Mouse (Mus musculus) forebrain, embryonic 15.5 days (tissue): Measurements from ENCODE around the gene Tgm1. TPM values are rescaled to one million over a fixed set of nuclear protein-coding genes. Genes with fewer than 3 reads are reported as not detected.

Source experiments
- ATAC-seq: fragments of 200-750 bp; cut with Nextera tagmentation; replicated peaks from 2 replicates; pipeline ENCODE4 v1.8.0; 2017; ENCODE audit warnings: mild to moderate bottlenecking, moderate TSS enrichment, moderate library complexity
- H3K27ac ChIP-seq: fragments of 300-500 bp; sonication (generic); replicated peaks from 2 replicates; pipeline ENCODE4 v1.5.1; 2015; ENCODE audit warnings: mild to moderate bottlenecking, inconsistent platforms
- H3K27me3 ChIP-seq: fragments of 300-500 bp; sonication (generic); 2 replicates; pipeline ENCODE4 v1.6.1; 2015; ENCODE audit warnings: inconsistent platforms
- H3K36me3 ChIP-seq: fragments of 300-500 bp; sonication (generic); 2 replicates; pipeline ENCODE4 v1.6.1; 2015; ENCODE audit warnings: mild to moderate bottlenecking, inconsistent platforms
- H3K4me1 ChIP-seq: fragments of 300-500 bp; sonication (generic); 2 replicates; pipeline ENCODE4 v1.6.1; 2015; ENCODE audit warnings: inconsistent platforms
- H3K4me2 ChIP-seq: fragments of 300-500 bp; sonication (generic); replicated peaks from 2 replicates; pipeline ENCODE4 v1.6.1; 2015; ENCODE audit warnings: mild to moderate bottlenecking, inconsistent platforms
- H3K4me3 ChIP-seq: fragments of 300-500 bp; sonication (generic); 2 replicates; pipeline ENCODE4 v1.5.1; 2015; ENCODE audit warnings: mild to moderate bottlenecking, inconsistent platforms
- H3K9ac ChIP-seq: fragments of 300-500 bp; sonication (generic); replicated peaks from 2 replicates; pipeline ENCODE4 v1.6.1; 2015; ENCODE audit warnings: mild to moderate bottlenecking, inconsistent platforms
- H3K9me3 ChIP-seq: fragments of 300-500 bp; sonication (generic); 2 replicates; pipeline ENCODE4 v1.6.1; 2016; ENCODE audit warnings: inconsistent platforms
- WGBS: fragments of 180-500 bp; shearing (Covaris S2); methylation state at CpG from one replicate; pipeline ENCODE4 v1.1.7; 2015; ENCODE audit warnings: mixed read lengths; 5-methylcytosine and 5-hydroxymethylcytosine counted together
- polyA plus RNA-seq: library from polyadenylated mRNA; unstranded; fragments of >200 nt; fragmentation: Nextera tagmentation; extraction: Ambion mirVana; gene quantifications from 2 replicates; pipeline ENCODE4 v1.2.1, GENCODE M21; 2015

The Tgm1 gene
- polyA plus RNA-seq, 1 experiment from 2014 or later: 0.20 TPM

- Histone ChIP-seq H3K27me3 (no peaks in the 10 kb centered on the region), H3K4me3 (peak within 1 kb of the TSS; percentile 66), H3K4me2 (peak within 1 kb of the TSS; percentile 56), H3K4me1 (peaks cover 10% of the 10 kb centered on the region), H3K9me3 (no peaks in the 10 kb centered on the region), H3K27ac (peak within 1 kb of the TSS; percentile 86), H3K9ac (peak within 1 kb of the TSS; percentile 76), H3K36me3 (peaks cover 32% of the 10 kb centered on the region)
- ATAC-seq: peak; percentile 96
- under 1% methylated on average over 39 of the region's 39 CpGs for whole genome bisulfite sequencing
Observed at GRCm38 (mm10) chr14:55659960-55660573, 53.7 kb downstream of the Tgm1 start, which contains the start of gene Mdp1. Mdp1 (minus strand) TSS chr14:55660508.

DNA sequence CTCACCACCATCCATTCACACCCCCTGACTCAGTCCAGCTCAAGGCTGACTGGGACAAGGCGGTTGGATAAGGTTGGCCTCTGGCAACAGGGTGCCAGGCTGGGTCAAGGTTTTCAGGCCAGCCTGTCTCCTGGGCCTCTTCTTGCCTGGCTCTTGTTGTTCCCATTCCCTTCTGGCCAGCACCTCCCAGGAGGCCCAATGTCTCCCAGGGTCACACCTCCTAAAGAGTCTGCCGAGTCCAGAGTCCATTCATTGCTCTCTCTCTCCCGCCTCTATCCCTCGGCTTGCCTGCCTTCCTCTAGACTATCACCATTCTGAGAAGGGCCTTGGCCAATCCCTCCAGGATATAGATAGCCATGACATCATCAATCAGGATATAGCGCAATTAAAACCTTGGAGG, 55.7 kb downstream of the Tgm1 start:
- Histone ChIP-seq H3K9ac (no peak overlapping the region), H3K4me3 (no peak overlapping the region), H3K27ac (no peak overlapping the region), H3K9me3 (no peaks in the 10 kb centered on the region), H3K27me3 (no peaks in the 10 kb centered on the region), H3K4me2 (no peak overlapping the region), H3K4me1 (peaks cover 10% of the 10 kb centered on the region), H3K36me3 (peaks cover 26% of the 10 kb centered on the region)
- ATAC-seq: no peak
- 95% methylated on average over 5 of the region's 5 CpGs for WGBS

DNA sequence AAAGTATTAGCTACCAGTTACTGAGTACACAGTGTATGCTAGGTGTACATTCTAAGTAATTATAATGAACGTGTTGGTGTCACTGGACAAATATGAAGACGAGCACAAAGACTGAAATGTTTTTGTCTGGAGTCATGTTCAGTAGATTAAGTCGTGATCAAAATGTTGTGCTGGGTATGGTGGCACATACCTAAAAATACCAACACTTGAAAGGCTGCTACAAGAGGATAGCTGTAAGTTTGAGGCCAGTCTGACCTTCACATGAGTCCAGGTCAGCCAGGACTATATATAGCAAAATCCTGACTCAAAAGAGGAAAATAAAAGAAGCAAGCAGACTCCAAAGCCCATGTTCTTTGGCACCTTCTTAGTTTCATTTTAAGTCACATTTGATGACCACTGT, 56.8 kb downstream of the Tgm1 start:
- Histone ChIP-seq H3K27ac (no peak overlapping the region), H3K9me3 (no peaks in the 10 kb centered on the region), H3K27me3 (no peaks in the 10 kb centered on the region), H3K9ac (no peak overlapping the region), H3K36me3 (peaks cover 18% of the 10 kb centered on the region), H3K4me3 (no peak overlapping the region), H3K4me2 (no peak overlapping the region), H3K4me1 (peaks cover 10% of the 10 kb centered on the region)
- ATAC-seq: no peak
- WGBS: 90% methylated on average over 3 of the region's 3 CpGs

GRCm38 (mm10) chr14:55651528-55651927, 62.2 kb downstream of the Tgm1 start:
- ATAC-seq: no peak
- no peaks in the 10 kb centered on the region for H3K27me3 ChIP-seq
- no peaks in the 10 kb centered on the region for H3K9me3 ChIP-seq
- H3K4me1 ChIP-seq: no peaks in the 10 kb centered on the region
- 90% methylated on average over 7 of the region's 7 CpGs for WGBS
- no peak overlapping the region for H3K27ac ChIP-seq
- H3K4me3 ChIP-seq: no peak overlapping the region
- no peak overlapping the region for H3K9ac ChIP-seq
- H3K4me2 ChIP-seq: no peak overlapping the region
- H3K36me3 ChIP-seq: no peaks in the 10 kb centered on the region

Other genes starting within 250 kb of the Tgm1 start
- 49.6 and 60.0 TPM in 2 replicates for gene Dhrs4, start 235.2 kb downstream of the Tgm1 start, polyA plus RNA-seq
- 30.2 and 33.4 TPM in 2 replicates for gene Carmil3, start 223.3 kb downstream of the Tgm1 start, polyA plus RNA-seq
- 9.1 and 10.3 TPM in 2 replicates for gene Cpne6, start 203.5 kb downstream of the Tgm1 start, polyA plus RNA-seq
- gene Nrl, start 188.9 kb downstream of the Tgm1 start, polyA plus RNA-seq: 0.09 and 0.11 TPM in 2 replicates
- 18.2 and 25.1 TPM in 2 replicates for gene Pck2, start 173.7 kb downstream of the Tgm1 start, polyA plus RNA-seq
- gene Dcaf11, start 153.9 kb downstream of the Tgm1 start, polyA plus RNA-seq: 121 and 132 TPM in 2 replicates
- 0.49 and 0.60 TPM in 2 replicates for gene A730061H03Rik, start 153.5 kb downstream of the Tgm1 start, polyA plus RNA-seq
- not detected in 2 replicates for gene Fitm1, start 138.3 kb downstream of the Tgm1 start, polyA plus RNA-seq
- 187 and 189 TPM in 2 replicates for gene Psme1, start 135.8 kb downstream of the Tgm1 start, polyA plus RNA-seq
- 15.0 and 16.0 TPM in 2 replicates for gene Emc9, start 128.6 kb downstream of the Tgm1 start, polyA plus RNA-seq
- gene Psme2, start 122.8 kb downstream of the Tgm1 start, polyA plus RNA-seq: 187 and 211 TPM in 2 replicates
- gene Rnf31, start 122.2 kb downstream of the Tgm1 start, polyA plus RNA-seq: 17.7 TPM in 2 replicates
- gene Irf9, start 110.4 kb downstream of the Tgm1 start, polyA plus RNA-seq: 7.2 and 8.1 TPM in 2 replicates
- gene Rec8, start 95.9 kb downstream of the Tgm1 start, polyA plus RNA-seq: 11.3 and 11.5 TPM in 2 replicates
- gene Ipo4, start 78.0 kb downstream of the Tgm1 start, polyA plus RNA-seq: 82.0 and 82.1 TPM in 2 replicates
- 1.4 and 2.0 TPM in 2 replicates for gene Gm49378, start 76.0 kb downstream of the Tgm1 start, polyA plus RNA-seq
- 61.7 and 67.2 TPM in 2 replicates for gene Tm9sf1, start 70.1 kb downstream of the Tgm1 start, polyA plus RNA-seq
- gene Tssk4, start 63.7 kb downstream of the Tgm1 start, polyA plus RNA-seq: 0.38 and 0.53 TPM in 2 replicates
- 66.0 and 68.5 TPM in 2 replicates for gene Mdp1, start 53.4 kb downstream of the Tgm1 start, polyA plus RNA-seq
- gene Gmpr2, start 42.0 kb downstream of the Tgm1 start, polyA plus RNA-seq: 56.7 and 62.2 TPM in 2 replicates
- gene Nedd8, start 41.8 kb downstream of the Tgm1 start, polyA plus RNA-seq: 563 and 611 TPM in 2 replicates
- gene Tinf2, start 32.1 kb downstream of the Tgm1 start, polyA plus RNA-seq: 32.9 and 36.2 TPM in 2 replicates
- 49.9 and 51.4 TPM in 2 replicates for gene Rabggta, start 8.3 kb upstream of the Tgm1 start, polyA plus RNA-seq
- 77.1 and 82.7 TPM in 2 replicates for gene Dhrs1, start 31.8 kb upstream of the Tgm1 start, polyA plus RNA-seq
- 39.7 and 41.4 TPM in 2 replicates for gene Nop9, start 31.8 kb upstream of the Tgm1 start, polyA plus RNA-seq
- 0.15 and 0.29 TPM in 2 replicates for gene Cideb, start 44.5 kb upstream of the Tgm1 start, polyA plus RNA-seq
- gene Ltb4r2, start 47.5 kb upstream of the Tgm1 start, polyA plus RNA-seq: 0.10 and 0.24 TPM in 2 replicates
- 0.26 TPM in 1 of 2 replicates, not detected in the other for gene Ltb4r1, start 52.0 kb upstream of the Tgm1 start, polyA plus RNA-seq
- gene Adcy4, start 70.2 kb upstream of the Tgm1 start, polyA plus RNA-seq: 2.9 and 4.0 TPM in 2 replicates
- gene Ripk3, start 74.9 kb upstream of the Tgm1 start, polyA plus RNA-seq: 1.1 and 2.3 TPM in 2 replicates
- gene Nfatc4, start 109.2 kb upstream of the Tgm1 start, polyA plus RNA-seq: 10.9 and 13.6 TPM in 2 replicates
- 10.5 and 10.7 TPM in 2 replicates for gene Nynrin, start 140.1 kb upstream of the Tgm1 start, polyA plus RNA-seq
- 0.29 and 0.32 TPM in 2 replicates for gene Cbln3, start 170.5 kb upstream of the Tgm1 start, polyA plus RNA-seq
- gene Khnyn, start 171.0 kb upstream of the Tgm1 start, polyA plus RNA-seq: 10.1 and 10.4 TPM in 2 replicates
- gene Sdr39u1, start 186.4 kb upstream of the Tgm1 start, polyA plus RNA-seq: 106 and 112 TPM in 2 replicates
- gene Cma1, start 230.7 kb upstream of the Tgm1 start, polyA plus RNA-seq: not detected in 2 replicates
- not detected in 2 replicates for gene Cma2, start 237.1 kb upstream of the Tgm1 start, polyA plus RNA-seq